Mouse (Mus musculus) liver, postnatal 0 days (tissue): ENCODE measurements at regions not wholly inside any gene's neighbourhood (a gene's known extent, or its start where the extent isn't known, plus 50 kb on each side); places are given as distances from the start of the nearest gene placed in this dataset.

Experiments used
- ATAC-seq: fragments of 200-750 bp; cut with Nextera tagmentation; 2 replicates; pipeline ENCODE4 v1.8.0; 2017; ENCODE audit warnings: mild to moderate bottlenecking, moderate library complexity
- DNase-seq: peaks from one replicate; pipeline ENCODE4 v3.0.0-alpha.2; 2016
- H3K27ac ChIP-seq: fragments of 300-500 bp; sonication (generic); 2 replicates; pipeline ENCODE4 v1.5.1; 2014; ENCODE audit warnings: antibody characterized with exemption, moderate library complexity, mild to moderate bottlenecking, low read depth
- H3K27me3 ChIP-seq: fragments of 300-500 bp; sonication (generic); 2 replicates; pipeline ENCODE4 v1.6.1; 2014; ENCODE audit warnings: low read length, control low read depth, mixed read lengths; ENCODE audit not compliant: insufficient read depth
- H3K36me3 ChIP-seq: fragments of 300-500 bp; sonication (generic); replicated peaks from 2 replicates; pipeline ENCODE4 v1.6.1; 2014; ENCODE audit warnings: mild to moderate bottlenecking, control low read depth, low read length, moderate library complexity, mixed read lengths; ENCODE audit not compliant: insufficient read depth
- H3K4me1 ChIP-seq: fragments of 300-500 bp; sonication (generic); 2 replicates; pipeline ENCODE4 v1.6.1; 2014; ENCODE audit warnings: antibody characterized with exemption, mild to moderate bottlenecking, control low read depth; ENCODE audit not compliant: insufficient read depth
- H3K4me2 ChIP-seq: fragments of 300-500 bp; sonication (generic); 2 replicates; pipeline ENCODE4 v1.6.1; 2014; ENCODE audit warnings: low read depth, mild to moderate bottlenecking, low read length, moderate library complexity, mixed read lengths
- H3K4me3 ChIP-seq: fragments of 300-500 bp; sonication (generic); 2 replicates; pipeline ENCODE4 v1.5.1; 2014; ENCODE audit warnings: low read depth, low read length
- H3K9ac ChIP-seq: fragments of 300-500 bp; sonication (generic); replicated peaks from 2 replicates; pipeline ENCODE4 v1.6.1; 2014; ENCODE audit warnings: mild to moderate bottlenecking, moderate library complexity
- H3K9me3 ChIP-seq: fragments of 300-500 bp; sonication (generic); 2 replicates; pipeline ENCODE4 v1.6.1; 2016; ENCODE audit warnings: mild to moderate bottlenecking, control low read depth, low read length, mixed read lengths
- CTCF ChIP-seq: sonication (generic); IDR thresholded peaks from 2 replicates; pipeline ENCODE4 v1.5.1; 2016; ENCODE audit warnings: antibody characterized with exemption, low read depth
- EP300 ChIP-seq: IDR thresholded peaks from 2 replicates; pipeline ENCODE4 v1.6.1; 2016; ENCODE audit warnings: antibody characterized with exemption, low read depth, mild to moderate bottlenecking
- WGBS: fragments of 180-500 bp; shearing (Covaris S2); extraction: QIAGEN DNeasy Blood & Tissue Kit; methylation state at CpG from one replicate; pipeline ENCODE4 v1.1.7; 2014; ENCODE audit not compliant: insufficient replicate concordance; 5-methylcytosine and 5-hydroxymethylcytosine counted together

- Histone ChIP-seq H3K27ac (no peak overlapping the region), H3K4me2 (no peak overlapping the region), H3K4me3 (no peak overlapping the region), H3K9ac (no peak overlapping the region), H3K27me3 (no peaks in the 10 kb centered on the region), H3K4me1 (no peaks in the 10 kb centered on the region), H3K9me3 (no peaks in the 10 kb centered on the region), H3K36me3 (no peaks in the 10 kb centered on the region)
- WGBS, result 54% methylated on average over 8 of the region's 8 CpGs
- no peak for TF ChIP-seq CTCF
- TF ChIP-seq EP300, result no peak
- DNase-seq (no peak), ATAC-seq (no peak)
These were observed 207.2 kb upstream of the Ncam1 start for GRCm38 (mm10) chr9:50005757-50006576.

- TF ChIP-seq EP300 (no peak), CTCF (no peak)
- DNase-seq, result no peak
- H3K9me3 ChIP-seq, result no peaks in the 10 kb centered on the region
These were observed 204.0 kb upstream of the Ncam1 start for GRCm38 (mm10) chr9:50002695-50003094.

GRCm38 (mm10) chr9:50000497-50001404, 202.0 kb upstream of the Ncam1 start:
- ATAC-seq (no peak), DNase-seq (no peak)
- Histone ChIP-seq H3K27me3 (no peaks in the 10 kb centered on the region), H3K27ac (no peak overlapping the region; the same call in 1 of the 2 replicates), H3K4me3 (no peak overlapping the region), H3K9ac (no peak overlapping the region), H3K4me2 (no peak overlapping the region), H3K4me1 (no peaks in the 10 kb centered on the region), H3K36me3 (no peaks in the 10 kb centered on the region), H3K9me3 (no peaks in the 10 kb centered on the region)
- 68% methylated on average over 13 of the region's 13 CpGs for WGBS
- no peak for TF ChIP-seq EP300
- TF ChIP-seq CTCF, result no peak

More at GRCm38 (mm10) chr9:50002695-50003094, 204.0 kb upstream of the Ncam1 start:
- no peak overlapping the region for H3K4me3 ChIP-seq
- WGBS, result 64% methylated on average over 6 of the region's 6 CpGs
- no peak overlapping the region for H3K4me2 ChIP-seq
- no peak overlapping the region for H3K27ac ChIP-seq
- no peaks in the 10 kb centered on the region for H3K4me1 ChIP-seq
- no peak for ATAC-seq
- H3K27me3 ChIP-seq, result no peaks in the 10 kb centered on the region
- no peak overlapping the region for H3K9ac ChIP-seq
- no peaks in the 10 kb centered on the region for H3K36me3 ChIP-seq

GRCm38 (mm10) chr9:49999970-50000369, 201.2 kb upstream of the Ncam1 start:
- no peaks in the 10 kb centered on the region for H3K36me3 ChIP-seq

GRCm38 (mm10) chr9:49998101-49998500, 199.4 kb upstream of the Ncam1 start:
- Histone ChIP-seq H3K4me1 (no peaks in the 10 kb centered on the region), H3K27me3 (no peaks in the 10 kb centered on the region), H3K4me2 (no peak overlapping the region), H3K36me3 (no peaks in the 10 kb centered on the region), H3K9me3 (peaks cover 3% of the 10 kb centered on the region; the same call in 1 of the 2 replicates), H3K9ac (no peak overlapping the region), H3K4me3 (no peak overlapping the region), H3K27ac (no peak overlapping the region)
- ATAC-seq (no peak), DNase-seq (no peak)
- 72% methylated on average over 3 of the region's 3 CpGs for WGBS
- TF ChIP-seq CTCF (no peak), EP300 (no peak)

More at GRCm38 (mm10) chr9:49999970-50000369, 201.2 kb upstream of the Ncam1 start:
- Histone ChIP-seq H3K27ac (no peak overlapping the region), H3K9me3 (peaks cover 2% of the 10 kb centered on the region; the same call in 1 of the 2 replicates), H3K4me2 (no peak overlapping the region), H3K4me3 (no peak overlapping the region), H3K9ac (no peak overlapping the region), H3K4me1 (no peaks in the 10 kb centered on the region), H3K27me3 (no peaks in the 10 kb centered on the region)
- WGBS, result 47% methylated on average over 1 of the region's 1 CpGs
- no peak for ATAC-seq
- DNase-seq, result no peak
- TF ChIP-seq CTCF (no peak), EP300 (no peak)
